Comparison of ENCODE assay signal across 13 mouse cellular contexts in genomic region chr10:30754825-30755457, GRCm38 (mm10). TPM values are rescaled to one million over a fixed set of nuclear protein-coding genes. Genes with fewer than 3 reads are reported as not detected.
DNase-seq lines count a peak whose midpoint lies in the region; ATAC-seq and TF ChIP-seq lines count a peak whose summit lies in the region.
"Had no signal": no experiment of that assay in that cellular context is flagged by ENCODE, and none has a peak within 500 bp of the region (broad histone marks: within the 10 kb centered on the region; RNA-seq: fewer than 3 reads in every experiment).

No protein-coding gene starts in this region.

- no peak for TF ChIP-seq POLR2A in testis, adult 2 months (IDR thresholded peaks at IDR 0.05; ENCODE audit: control insufficient read depth, low read depth, low read length)

- 0 out of 2 replicates have a peak overlapping the region, but pooled peaks have one; percentile 11 for H3K9ac ChIP-seq in heart, embryonic 12.5 days
- H3K9ac ChIP-seq in liver, embryonic 11.5 days (ENCODE audit: low read depth, low read length): peak overlapping the region; percentile 5; the same call in 1 of the 2 replicates
- no peak overlapping the region for H3K9ac ChIP-seq in forebrain, embryonic 15.5 days (replicated peaks)
- H3K9ac ChIP-seq: lung, embryonic 15.5 days had no signal

- H3K4me1 ChIP-seq in heart, embryonic 12.5 days (replicated peaks): peaks cover 8% of the 10 kb centered on the region
- no peaks in the 10 kb centered on the region for H3K4me1 ChIP-seq in testis, adult 2 months (ENCODE audit: control insufficient read depth, insufficient read depth, low read length)
- H3K4me1 ChIP-seq in liver, embryonic 11.5 days (replicated peaks; ENCODE audit: control insufficient read depth, insufficient read depth, low read length): peaks cover 18% of the 10 kb centered on the region
- no peaks in the 10 kb centered on the region for H3K4me1 ChIP-seq in forebrain, embryonic 15.5 days

- H3K9me3 ChIP-seq in heart, embryonic 12.5 days (replicated peaks): no peaks in the 10 kb centered on the region
- no peaks in the 10 kb centered on the region for H3K9me3 ChIP-seq in liver, embryonic 11.5 days (ENCODE audit: control insufficient read depth, low read length)
- no peaks in the 10 kb centered on the region for H3K9me3 ChIP-seq in forebrain, embryonic 15.5 days
- H3K9me3 ChIP-seq: lung, embryonic 15.5 days had no signal

- H3K4me2 ChIP-seq in heart, embryonic 12.5 days: peak overlapping the region; percentile 48
- peak overlapping the region; percentile 56 for H3K4me2 ChIP-seq in liver, embryonic 11.5 days
- H3K4me2 ChIP-seq in forebrain, embryonic 15.5 days (replicated peaks): no peak overlapping the region
- H3K4me2 ChIP-seq: lung, embryonic 15.5 days had no signal

- H3K4me3 ChIP-seq in heart, embryonic 12.5 days: peak overlapping the region; percentile 12; the same call in 1 of the 2 replicates
- no peak overlapping the region for H3K4me3 ChIP-seq in testis, adult 2 months (ENCODE audit: control insufficient read depth, low read depth, low read length)
- H3K4me3 ChIP-seq in liver, embryonic 11.5 days (ENCODE audit: low read depth, low read length): 0 out of 2 replicates have a peak overlapping the region, but pooled peaks have one; percentile 22
- H3K4me3 ChIP-seq in forebrain, embryonic 15.5 days: no peak overlapping the region
- H3K4me3 ChIP-seq: lung, embryonic 15.5 days had no signal

- TF ChIP-seq CTCF in testis, adult 2 months (IDR thresholded peaks at IDR 0.05; ENCODE audit: control insufficient read depth, insufficient read depth, insufficient replicate concordance, low read depth, low read length): no peak

- H3K27me3 ChIP-seq in heart, embryonic 12.5 days (replicated peaks): no peaks in the 10 kb centered on the region
- H3K27me3 ChIP-seq in testis, adult 2 months (ENCODE audit: control insufficient read depth, insufficient read depth, low read length): no peaks in the 10 kb centered on the region
- no peaks in the 10 kb centered on the region for H3K27me3 ChIP-seq in liver, embryonic 11.5 days (replicated peaks; ENCODE audit: control insufficient read depth, insufficient read depth, low read length)
- H3K27me3 ChIP-seq in splenic B cell, adult 2 months (ENCODE audit: control insufficient read depth, insufficient read depth, low read length, poor library complexity, severe bottlenecking): no peaks in the 10 kb centered on the region
- no peaks in the 10 kb centered on the region for H3K27me3 ChIP-seq in forebrain, embryonic 15.5 days
- H3K27me3 ChIP-seq: lung, embryonic 15.5 days had no signal

- ATAC-seq in heart, embryonic 12.5 days (ENCODE audit: insufficient number of reproducible peaks, low FRiP score): peak; percentile 51; the same call in 1 of the 2 replicates
- ATAC-seq in liver, embryonic 11.5 days (replicated peaks; ENCODE audit: low FRiP score): peak; percentile 86
- no peak for ATAC-seq in forebrain, embryonic 15.5 days (replicated peaks)
- ATAC-seq: midbrain, embryonic 16.5 days had no signal

- DNase-seq in heart, adult 8-10 months (ENCODE audit: low spot score): no peak
- no peak for DNase-seq in testis, postnatal 14 days (ENCODE audit: low spot score)
- no peak for DNase-seq in liver, embryonic 11.5 days (ENCODE audit: low spot score)
- DNase-seq in splenic B cell, adult 2 months (ENCODE audit: low read depth, low spot score): peak; percentile 27
- no peak for DNase-seq in frontal cortex, postnatal 36 days (ENCODE audit: low spot score in 2 of 2)
- DNase-seq: cerebellum, postnatal 10 days; gastrocnemius, postnatal 10 days; kidney, adult 18-20 months had no signal

- H3K27ac ChIP-seq in heart, embryonic 12.5 days (ENCODE audit: poor library complexity, severe bottlenecking): peak overlapping the region; percentile 17; the same call in 1 of the 2 replicates
- peak overlapping the region; percentile 29; the same call in 1 of the 2 replicates for H3K27ac ChIP-seq in testis, adult 2 months (ENCODE audit: control insufficient read depth, insufficient read depth, low read depth, low read length)
- H3K27ac ChIP-seq in liver, embryonic 11.5 days (ENCODE audit: low read depth, low read length): peak overlapping the region; percentile 77
- H3K27ac ChIP-seq in forebrain, embryonic 15.5 days (replicated peaks): no peak overlapping the region
- H3K27ac ChIP-seq: lung, embryonic 15.5 days had no signal

- H3K36me3 ChIP-seq in heart, embryonic 12.5 days: no peaks in the 10 kb centered on the region
- H3K36me3 ChIP-seq in testis, adult 2 months (ENCODE audit: control insufficient read depth, insufficient read depth, low read length): no peaks in the 10 kb centered on the region
- no peaks in the 10 kb centered on the region for H3K36me3 ChIP-seq in liver, embryonic 11.5 days (ENCODE audit: control insufficient read depth, insufficient read depth, low read length)
- H3K36me3 ChIP-seq in splenic B cell, adult 2 months (ENCODE audit: control insufficient read depth, insufficient read depth, low read length, poor library complexity, severe bottlenecking): no peaks in the 10 kb centered on the region
- peaks cover 4% of the 10 kb centered on the region; the same call in 1 of the 2 replicates for H3K36me3 ChIP-seq in forebrain, embryonic 15.5 days
- H3K36me3 ChIP-seq: lung, embryonic 15.5 days had no signal

- WGBS in heart, embryonic 12.5 days: 21% methylated on average over 4 of the region's 4 CpGs
- 18% methylated on average over 4 of the region's 4 CpGs for WGBS in liver, embryonic 11.5 days
- 75% methylated on average over 4 of the region's 4 CpGs for WGBS in forebrain, embryonic 15.5 days

RNA-seq across cellular contexts. Expression of gene Ncoa7, which starts 48.2 kb away (rescaled TPM):
- polyA plus RNA-seq in heart, embryonic 12.5 days (2016; fragmentation: Nextera tagmentation; extraction: Ambion mirVana): 8.7 and 9.1 TPM in 2 replicates
- 1 to 10 TPM; 2.6 to 3.6 (median 3.0) TPM for total RNA-seq in heart, adult 8-10 months (2022)
- 5.4 and 6.2 TPM in 2 replicates for polyA plus RNA-seq in testis, adult 2 months (2012; rRNA removed)
- polyA plus RNA-seq in liver, embryonic 11.5 days (2014; fragmentation: Nextera tagmentation; extraction: Ambion mirVana): 11.2 and 12.1 TPM in 2 replicates
- polyA plus RNA-seq in forebrain, embryonic 15.5 days (2015; fragmentation: Nextera tagmentation; extraction: Ambion mirVana): 13.4 and 13.7 TPM in 2 replicates

Comparison
In these comparisons a context has a peak if more than half of its experiments do, and no peak if none do; other contexts are left out.
1. H3K4me3 ChIP-seq: peak in heart, embryonic 12.5 days (single experiment) and liver, embryonic 11.5 days (single experiment); none in testis, adult 2 months (single experiment) and forebrain, embryonic 15.5 days (single experiment).